Mouse (Mus musculus) lung, adult 2 months (tissue): ENCODE measurements around the gene Arl15. TPM values are rescaled to one million over a fixed set of nuclear protein-coding genes. Genes with fewer than 3 reads are reported as not detected.

Source experiments
- DNase-seq: peaks from one replicate; pipeline ENCODE4 v3.0.0; 2022
- H3K4me1 ChIP-seq: fragments of 200-500 bp; 2 replicates; pipeline ENCODE4 v1.6.1; 2011; ENCODE audit warnings: low read length; ENCODE audit not compliant: control insufficient read depth, insufficient read depth
- H3K4me3 ChIP-seq: fragments of 200-500 bp; replicated peaks from 2 replicates; pipeline ENCODE3; 2011; ENCODE audit warnings: low read depth, mild to moderate bottlenecking, control low read depth, low read length; ENCODE audit errors: extremely low read depth
- CTCF ChIP-seq: fragments of 200-500 bp; IDR thresholded peaks from 2 replicates; pipeline ENCODE4 v1.5.1; 2011; ENCODE audit warnings: mild to moderate bottlenecking, low read length, control low read depth; ENCODE audit not compliant: insufficient read depth
- POLR2A ChIP-seq: fragments of 200-500 bp; IDR thresholded peaks from 2 replicates; pipeline ENCODE4 v1.6.1; 2011; ENCODE audit warnings: low read depth, mild to moderate bottlenecking, control low read depth, low read length, borderline replicate concordance; ENCODE audit errors: extremely low read depth
- WGBS: fragments of 180-500 bp; shearing (Covaris S2); methylation state at CpG from one replicate; pipeline ENCODE4 v1.1.7; 2018; 5-methylcytosine and 5-hydroxymethylcytosine counted together
- polyA plus RNA-seq: library from polyadenylated mRNA; depleted of rRNA; stranded (reverse); fragments of >200 nt; gene quantifications from 2 replicates; pipeline ENCODE4 v1.2.3, GENCODE M21; 2012

Gene Arl15
- polyA plus RNA-seq, 1 experiment: 15.1 TPM

DNA sequence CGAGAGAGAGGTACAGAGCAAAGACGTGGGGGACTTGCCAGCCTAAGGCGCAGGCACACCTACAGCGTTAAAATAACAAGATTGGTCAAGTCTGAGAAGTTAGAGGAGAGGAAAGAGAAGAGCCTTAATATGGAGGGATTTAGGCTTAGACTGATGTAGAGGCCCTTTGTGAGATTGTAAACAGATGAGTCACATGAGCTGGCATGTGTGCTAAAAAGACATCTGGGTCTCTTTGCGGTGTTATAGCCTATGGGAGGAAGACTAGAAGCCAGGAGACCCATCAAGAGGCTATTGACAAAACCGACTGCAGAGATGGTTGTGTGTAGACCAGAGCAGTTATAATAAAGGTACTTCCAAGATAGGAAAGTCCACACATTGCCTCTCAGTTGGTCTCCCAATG lies 296.5 kb downstream of the Arl15 start:
- TF ChIP-seq POLR2A (no peak), CTCF (no peak)
- DNase-seq: no peak
- Histone ChIP-seq H3K4me3 (no peak overlapping the region), H3K4me1 (no peaks in the 10 kb centered on the region; the same call in 1 of the 2 replicates)
- 89% methylated on average over 6 of the region's 6 CpGs for WGBS

DNA sequence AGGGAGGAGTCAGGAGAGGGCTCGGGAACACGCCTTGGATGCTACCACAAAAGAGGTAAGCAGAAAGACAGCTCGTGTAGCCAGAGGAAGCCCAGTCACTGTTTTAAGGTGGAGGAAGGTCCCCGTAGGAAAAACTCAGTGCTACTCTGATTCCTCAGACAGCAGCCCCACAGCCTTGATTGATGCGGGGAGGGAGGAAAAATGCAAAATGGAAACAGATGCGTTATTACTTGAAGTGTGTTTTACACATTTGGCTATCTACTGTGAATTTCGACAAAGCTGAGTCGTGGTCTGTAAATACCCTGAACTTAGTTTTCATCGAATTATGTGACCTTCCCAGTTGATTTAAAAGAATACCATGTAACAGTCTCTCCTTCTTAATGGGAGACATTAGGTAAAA lies 296.9 kb downstream of the Arl15 start:
- H3K4me3 ChIP-seq: no peak overlapping the region
- H3K4me1 ChIP-seq: no peaks in the 10 kb centered on the region; the same call in 1 of the 2 replicates
- DNase-seq: no peak
- no peak for TF ChIP-seq POLR2A
- TF ChIP-seq CTCF: no peak
- 80% methylated on average over 9 of the region's 9 CpGs for WGBS

DNA sequence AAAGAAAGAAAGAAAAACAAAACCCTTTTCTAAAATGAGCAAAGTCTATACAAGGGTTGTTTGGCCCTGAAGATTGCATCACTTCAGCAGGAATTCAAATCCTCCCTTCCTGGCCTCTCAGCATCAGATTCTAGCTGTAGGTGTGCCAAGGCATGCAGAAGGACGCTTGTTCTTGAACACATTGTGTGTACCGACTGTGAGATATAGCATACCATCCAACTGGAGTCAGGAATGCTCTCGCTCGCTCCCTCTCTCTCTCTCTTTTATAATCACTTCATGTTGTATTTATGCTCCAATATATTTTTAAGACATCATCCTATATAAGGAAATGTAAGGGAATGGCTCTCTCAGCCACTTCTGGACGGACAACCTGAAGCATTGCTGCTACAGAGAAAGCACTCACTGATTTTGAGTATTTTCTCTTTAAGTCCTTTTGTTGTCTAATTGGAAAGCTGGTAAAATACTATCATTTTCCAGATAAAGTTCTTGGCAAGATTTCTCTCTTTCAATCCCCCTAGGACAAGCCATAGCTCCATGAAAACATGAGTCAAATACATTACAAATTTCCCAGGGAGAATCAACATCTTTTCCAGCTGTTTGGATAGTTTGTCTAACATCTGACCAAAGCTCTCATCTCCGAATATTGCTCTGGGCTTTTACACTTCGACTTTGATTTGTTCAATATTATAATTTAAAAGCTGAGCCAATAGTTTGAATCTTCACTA lies 300.0 kb downstream of the Arl15 start:
- Histone ChIP-seq H3K4me3 (no peak overlapping the region), H3K4me1 (no peaks in the 10 kb centered on the region; the same call in 1 of the 2 replicates)
- WGBS: 65% methylated on average over 7 of the region's 7 CpGs
- no peak for DNase-seq
- TF ChIP-seq CTCF (no peak), POLR2A (no peak)

DNA sequence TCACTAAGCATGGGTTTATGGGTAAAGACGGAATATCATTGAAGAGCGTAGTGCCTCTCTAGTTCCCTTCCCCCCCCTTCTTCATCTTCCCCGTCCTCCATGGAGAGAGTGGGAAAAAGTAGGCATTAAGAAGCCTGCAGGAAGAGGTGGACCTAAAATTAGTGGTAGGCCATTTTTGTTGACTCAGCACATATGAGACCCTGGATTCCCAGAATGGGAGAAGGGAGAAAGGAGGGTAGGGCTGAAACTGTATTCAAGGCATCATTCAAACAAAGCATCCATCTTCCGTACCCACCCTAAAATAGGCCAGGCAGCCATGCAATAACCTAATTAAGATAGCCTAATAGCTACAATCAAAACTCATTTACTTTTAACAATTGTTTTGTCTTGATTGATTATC lies 301.1 kb downstream of the Arl15 start:
- WGBS: 94% methylated on average over 4 of the region's 4 CpGs
- DNase-seq: no peak

DNA sequence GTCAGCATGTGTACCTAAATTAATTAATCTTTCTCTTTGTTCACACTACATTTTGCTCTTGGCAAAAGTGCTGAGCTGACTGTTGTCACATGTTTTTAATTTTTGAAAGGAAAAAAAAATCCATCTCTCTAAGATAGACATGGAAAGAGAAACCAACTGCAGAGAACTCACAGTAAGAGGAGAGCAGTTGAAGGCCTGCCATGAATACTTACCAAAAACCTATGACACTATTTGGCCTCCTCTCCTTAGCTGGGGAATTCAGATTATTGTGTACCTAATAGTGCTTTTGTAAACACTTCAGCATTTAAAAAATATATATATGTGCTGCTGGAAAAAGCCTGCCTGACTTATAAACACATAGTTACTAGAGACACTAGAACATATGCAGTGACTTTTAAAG lies 302.1 kb downstream of the Arl15 start:
- H3K4me1 ChIP-seq: no peaks in the 10 kb centered on the region; the same call in 1 of the 2 replicates
- no peak overlapping the region for H3K4me3 ChIP-seq
- TF ChIP-seq POLR2A (no peak), CTCF (no peak)
- DNase-seq: no peak

More for the DNA sequence above, 301.1 kb downstream of the Arl15 start:
- Histone ChIP-seq H3K4me3 (no peak overlapping the region), H3K4me1 (no peaks in the 10 kb centered on the region; the same call in 1 of the 2 replicates)
- TF ChIP-seq POLR2A (no peak), CTCF (no peak)

GRCm38 (mm10) chr13:114101155-114101554 lies 306.9 kb downstream of the Arl15 start:
- no peak for DNase-seq
- no peak overlapping the region for H3K4me3 ChIP-seq
- no peak for TF ChIP-seq CTCF
- no peak for TF ChIP-seq POLR2A
- H3K4me1 ChIP-seq: no peaks in the 10 kb centered on the region
- 69% methylated on average over 5 of the region's 5 CpGs for WGBS

- TF ChIP-seq POLR2A: no peak
- no peak for TF ChIP-seq CTCF
- no peak for DNase-seq
- no peaks in the 10 kb centered on the region for H3K4me1 ChIP-seq
- H3K4me3 ChIP-seq: no peak overlapping the region
- WGBS: 45% methylated on average over 7 of the region's 7 CpGs
Measured at GRCm38 (mm10) chr13:114106083-114106482, 311.8 kb downstream of the Arl15 start.

DNA sequence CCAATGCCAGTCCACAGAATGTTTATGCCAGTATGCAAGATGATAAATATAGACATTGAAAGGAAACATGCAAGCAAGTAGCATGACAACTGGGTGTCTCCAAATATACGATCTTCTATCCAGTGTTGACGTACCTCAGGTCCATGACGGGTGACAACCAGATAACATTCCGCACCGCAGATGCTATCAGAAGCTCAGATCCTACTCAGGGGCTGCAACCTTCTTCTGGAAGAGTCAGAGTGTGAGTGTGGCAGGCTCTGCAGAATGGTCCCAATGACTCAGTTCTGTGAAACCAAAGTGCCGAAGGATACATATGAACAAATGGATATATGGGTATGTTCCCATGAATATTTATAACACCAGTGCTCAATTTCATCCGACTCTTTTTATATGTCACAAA lies 313.2 kb downstream of the Arl15 start:
- Histone ChIP-seq H3K4me1 (no peaks in the 10 kb centered on the region), H3K4me3 (no peak overlapping the region)
- TF ChIP-seq CTCF (no peak), POLR2A (no peak)
- 87% methylated on average over 7 of the region's 7 CpGs for WGBS
- no peak for DNase-seq

DNA sequence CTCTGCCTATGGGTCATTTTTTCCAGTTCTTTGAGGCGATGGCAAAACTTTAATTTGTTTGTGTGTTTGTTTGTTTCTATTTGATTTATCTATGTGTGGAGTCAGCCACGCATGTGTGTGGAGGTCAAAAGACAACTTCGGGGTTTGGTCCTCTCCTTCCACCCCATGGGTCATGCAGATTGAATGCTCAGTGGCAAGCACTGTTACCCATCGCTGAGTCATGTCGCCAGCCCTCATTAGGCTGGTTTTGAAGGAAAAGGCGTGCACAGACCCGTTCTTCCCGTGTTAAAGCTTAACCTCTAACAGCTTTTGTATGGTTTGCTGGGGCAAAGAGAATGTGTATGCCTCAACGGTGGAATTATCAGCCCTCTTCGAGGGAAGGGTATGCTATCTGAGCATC lies 315.1 kb downstream of the Arl15 start:
- Histone ChIP-seq H3K4me3 (no peak overlapping the region), H3K4me1 (no peaks in the 10 kb centered on the region)
- WGBS: 83% methylated on average over 10 of the region's 10 CpGs
- TF ChIP-seq CTCF: no peak
- no peak for TF ChIP-seq POLR2A
- no peak for DNase-seq

GRCm38 (mm10) chr13:114109845-114110244 lies 315.5 kb downstream of the Arl15 start:
- TF ChIP-seq POLR2A (no peak), CTCF (no peak)
- Histone ChIP-seq H3K4me3 (no peak overlapping the region), H3K4me1 (no peaks in the 10 kb centered on the region)
- DNase-seq: no peak
- WGBS: 49% methylated on average over 4 of the region's 4 CpGs
